Mouse (Mus musculus) layer of hippocampus, adult 6 months (tissue): ENCODE results near the gene Ahctf1. TPM values are rescaled to one million over a fixed set of nuclear protein-coding genes. Genes with fewer than 3 reads are reported as not detected.

ENCODE experiments used
- long read RNA-seq, 2 experiments: library from polyadenylated mRNA; unstranded; transcript quantifications; one replicate each; pipeline ENCODE4 v2.0.0; 2019 to 2020
- polyA plus RNA-seq: library from polyadenylated mRNA; unstranded; fragments of <200 nt; fragmentation: Nextera tagmentation; gene quantifications from 2 replicates; pipeline ENCODE4 v1.2.3, GENCODE M21; 2021

The Ahctf1 gene
- polyA plus RNA-seq: 6.0 and 7.1 TPM in 2 replicates
- long read RNA-seq, experiment 1, partial matches to known transcripts: 8 of 11 reads
- long read RNA-seq, experiment 1, other reads (novel, unspliced or antisense): 1 of 11 reads
- long read RNA-seq, experiment 2, full-length matches to known transcripts: 1 of 37 reads
- long read RNA-seq, experiment 2, partial matches to known transcripts: 30 of 37 reads
- long read RNA-seq, experiment 2, other reads (novel, unspliced or antisense): 6 of 37 reads

GRCm38 (mm10) chr1:179803513-179804139 is at the start of gene Ahctf1:
Ahctf1 (minus strand) TSS chr1:179803680.

GRCm38 (mm10) chr1:179802610-179803512 is 619 bp downstream of the Ahctf1 start, which contains the start of gene Gm10518:
Gm10518 (plus strand) TSS chr1:179803376.

DNA sequence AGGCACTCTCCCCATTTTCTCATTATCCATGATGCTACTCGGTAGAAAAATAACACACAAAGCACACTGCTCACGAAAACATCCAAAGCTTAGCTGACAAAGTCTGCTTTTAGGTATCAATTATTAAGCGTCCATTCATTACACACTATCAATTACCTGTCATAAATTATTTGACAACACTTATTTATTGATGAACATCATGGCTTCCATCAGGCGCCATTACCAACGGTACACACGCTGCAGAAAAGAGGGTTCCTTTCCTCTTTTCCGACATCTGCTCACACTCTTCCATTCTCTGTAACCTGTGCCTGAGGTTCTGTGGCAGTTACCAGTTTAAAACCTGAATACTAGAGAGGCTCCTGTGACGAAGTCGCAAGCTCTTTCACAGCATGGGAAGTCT is 58.3 kb downstream of the Ahctf1 start, which contains the start of gene Kif28:
Kif28 (minus strand) TSS at position 101 of the 400 bp plus-strand sequence.

Other genes with a start within 250 kb of the Ahctf1 start
- gene Sccpdh, start 135.5 kb downstream of the Ahctf1 start, polyA plus RNA-seq: 119 and 121 TPM in 2 replicates
- 0.04 and 0.06 TPM in 2 replicates for gene Kif28, start 58.4 kb downstream of the Ahctf1 start, polyA plus RNA-seq
- 0.25 and 0.30 TPM in 2 replicates for gene Gm10518, start 304 bp downstream of the Ahctf1 start, polyA plus RNA-seq
- gene Cdc42bpa, start 156.8 kb upstream of the Ahctf1 start, polyA plus RNA-seq: 24.3 and 35.3 TPM in 2 replicates